Mouse (Mus musculus) adrenal gland, postnatal 10 days (tissue): ENCODE data around the gene Fam174a. TPM values are rescaled to one million over a fixed set of nuclear protein-coding genes. Genes with fewer than 3 reads are reported as not detected.

Experiments used
- DNase-seq: peaks from one replicate; pipeline ENCODE4 v3.0.0; 2021; ENCODE audit warnings: mixed read lengths
- long read RNA-seq, 2 experiments: library from polyadenylated mRNA; stranded (forward); transcript quantifications; one replicate each; pipeline ENCODE4 v2.0.0; 2021
- total RNA-seq, 2 experiments: library from RNA; stranded (reverse); gene quantifications; 2 replicates each; pipeline ENCODE4 v1.2.3; 2021

Gene Fam174a
- total RNA-seq, result 10 to 100 TPM; 25.2 to 25.7 TPM
- long read RNA-seq, experiment 1, transcript Fam174a-201 (3 exons, 2,112 nt), result major isoform, 97 of 99 reads
- long read RNA-seq, experiment 1, partial matches to known transcripts, result 1 of 99 reads
- long read RNA-seq, experiment 1, other reads (novel, unspliced or antisense), result 1 of 99 reads
- long read RNA-seq, experiment 2, transcript Fam174a-201 (3 exons, 2,112 nt), result major isoform, 47 of 51 reads
- long read RNA-seq, experiment 2, partial matches to known transcripts, result 3 of 51 reads
- long read RNA-seq, experiment 2, other reads (novel, unspliced or antisense), result 1 of 51 reads

GRCm38 (mm10) chr1:95313393-95314228, at the start of gene Fam174a:
Gene Fam174a (plus strand): TSS chr1:95313623.
- DNase-seq, result peak; percentile 95

- no peak for DNase-seq
Measured at GRCm38 (mm10) chr1:95263843-95264242, 49.6 kb upstream of the Fam174a start.

- DNase-seq, result peak; percentile 10
Measured at GRCm38 (mm10) chr1:95267950-95268724, 45.3 kb upstream of the Fam174a start.

GRCm38 (mm10) chr1:95273321-95273720, 40.1 kb upstream of the Fam174a start:
- DNase-seq, result no peak

- DNase-seq, result no peak
Measured at GRCm38 (mm10) chr1:95308324-95308723, 5.1 kb upstream of the Fam174a start.

GRCm38 (mm10) chr1:95314229-95314555, 769 bp downstream of the Fam174a start:
- DNase-seq, result no peak

GRCm38 (mm10) chr1:95315981-95316380, 2.6 kb downstream of the Fam174a start:
- no peak for DNase-seq

GRCm38 (mm10) chr1:95322219-95322618, 8.8 kb downstream of the Fam174a start:
- DNase-seq, result no peak

GRCm38 (mm10) chr1:95323004-95323403, 9.6 kb downstream of the Fam174a start:
- no peak for DNase-seq

GRCm38 (mm10) chr1:95326856-95327255, 13.4 kb downstream of the Fam174a start:
- no peak for DNase-seq

GRCm38 (mm10) chr1:95339618-95340017, 26.2 kb downstream of the Fam174a start:
- no peak for DNase-seq

- no peak for DNase-seq
Measured at GRCm38 (mm10) chr1:95342242-95342641, 28.8 kb downstream of the Fam174a start.

GRCm38 (mm10) chr1:95343585-95344485, 30.4 kb downstream of the Fam174a start:
- no peak for DNase-seq

GRCm38 (mm10) chr1:95354146-95354545, 40.7 kb downstream of the Fam174a start:
- peak; percentile 7 for DNase-seq

- DNase-seq, result peak; percentile 70
Measured at GRCm38 (mm10) chr1:95356904-95357303, 43.5 kb downstream of the Fam174a start.

- DNase-seq, result no peak
Measured at GRCm38 (mm10) chr1:95363692-95364091, 50.3 kb downstream of the Fam174a start.

- no peak for DNase-seq
Measured at GRCm38 (mm10) chr1:95366616-95367373, 53.4 kb downstream of the Fam174a start.

GRCm38 (mm10) chr1:95367748-95368147, 54.3 kb downstream of the Fam174a start:
- DNase-seq, result no peak

- DNase-seq, result no peak
Measured at GRCm38 (mm10) chr1:95375443-95375842, 62.0 kb downstream of the Fam174a start.

GRCm38 (mm10) chr1:95381028-95381427, 67.6 kb downstream of the Fam174a start:
- no peak for DNase-seq
